Mouse (Mus musculus) cortical plate, adult 2 months (tissue): ENCODE measurements around the gene Mdn1. TPM values are rescaled to one million over a fixed set of nuclear protein-coding genes. Genes with fewer than 3 reads are reported as not detected.
A peak's percentile ranks its signal among the peaks of the same experiment; 100 is the strongest.

Source experiments
- H3K27ac ChIP-seq: fragments of 200-500 bp; 2 replicates; pipeline ENCODE4 v1.5.1; 2012; ENCODE audit warnings: low read length, control low read depth, inconsistent platforms; ENCODE audit not compliant: insufficient read depth
- H3K4me1 ChIP-seq: fragments of 200-500 bp; 2 replicates; pipeline ENCODE4 v1.6.1; 2011; ENCODE audit warnings: low read length; ENCODE audit not compliant: control insufficient read depth, insufficient read depth
- H3K4me3 ChIP-seq: fragments of 200-500 bp; 2 replicates; pipeline ENCODE4 v1.5.1; 2011; ENCODE audit warnings: mild to moderate bottlenecking, low read length, control low read depth; ENCODE audit not compliant: insufficient read depth
- CTCF ChIP-seq: fragments of 200-500 bp; IDR thresholded peaks from 2 replicates; pipeline ENCODE4 v1.5.1; 2011; ENCODE audit warnings: mild to moderate bottlenecking, control low read depth, low read length; ENCODE audit not compliant: insufficient read depth; ENCODE audit errors: extremely low read depth
- POLR2A ChIP-seq: fragments of 200-500 bp; IDR thresholded peaks from 2 replicates; pipeline ENCODE4 v1.6.1; 2011; ENCODE audit warnings: mild to moderate bottlenecking, low read length, control low read depth; ENCODE audit not compliant: insufficient read depth; ENCODE audit errors: extremely low read depth
- polyA plus RNA-seq: library from polyadenylated mRNA; depleted of rRNA; stranded (reverse); fragments of >200 nt; gene quantifications from 2 replicates; pipeline ENCODE4 v1.2.3, GENCODE M21; 2012

Mdn1 gene
- polyA plus RNA-seq, 1 experiment: 37.3 TPM

GRCm38 (mm10) chr4:32677471-32677870 is 20.6 kb downstream of the Mdn1 start:
- H3K27ac ChIP-seq: no peak overlapping the region
- no peak for TF ChIP-seq CTCF
- TF ChIP-seq POLR2A: no peak
- H3K4me3 ChIP-seq: no peak overlapping the region
- H3K4me1 ChIP-seq: no peaks in the 10 kb centered on the region

GRCm38 (mm10) chr4:32680843-32681242 is 23.9 kb downstream of the Mdn1 start:
- Histone ChIP-seq H3K4me1 (no peaks in the 10 kb centered on the region), H3K4me3 (no peak overlapping the region), H3K27ac (no peak overlapping the region)
- no peak for TF ChIP-seq POLR2A
- no peak for TF ChIP-seq CTCF

GRCm38 (mm10) chr4:32682471-32682870 is 25.6 kb downstream of the Mdn1 start:
- no peak overlapping the region for H3K27ac ChIP-seq
- no peak overlapping the region for H3K4me3 ChIP-seq
- no peaks in the 10 kb centered on the region for H3K4me1 ChIP-seq
- TF ChIP-seq POLR2A (no peak), CTCF (no peak)

- H3K27ac ChIP-seq: no peak overlapping the region
- H3K4me1 ChIP-seq: no peaks in the 10 kb centered on the region
- H3K4me3 ChIP-seq: no peak overlapping the region
- TF ChIP-seq POLR2A (no peak), CTCF (no peak)
Measured at GRCm38 (mm10) chr4:32683061-32683582, 26.2 kb downstream of the Mdn1 start.

GRCm38 (mm10) chr4:32717733-32718132 is 60.8 kb downstream of the Mdn1 start:
- Histone ChIP-seq H3K27ac (no peak overlapping the region), H3K4me1 (no peaks in the 10 kb centered on the region), H3K4me3 (no peak overlapping the region)
- no peak for TF ChIP-seq CTCF
- no peak for TF ChIP-seq POLR2A

- 0 out of 2 replicates have a peak, but pooled peaks cover 2% of the 10 kb centered on the region for H3K4me1 ChIP-seq
- H3K4me3 ChIP-seq: no peak overlapping the region
- TF ChIP-seq CTCF (0 out of 2 replicates have a peak, but pooled peaks have one; percentile 13), POLR2A (no peak)
- no peak overlapping the region for H3K27ac ChIP-seq
Measured at GRCm38 (mm10) chr4:32745394-32745793, 88.5 kb downstream of the Mdn1 start.

- no peak overlapping the region for H3K27ac ChIP-seq
- H3K4me1 ChIP-seq: 0 out of 2 replicates have a peak, but pooled peaks cover 2% of the 10 kb centered on the region
- no peak for TF ChIP-seq CTCF
- no peak for TF ChIP-seq POLR2A
- no peak overlapping the region for H3K4me3 ChIP-seq
Measured at GRCm38 (mm10) chr4:32748396-32748795, 91.5 kb downstream of the Mdn1 start.

GRCm38 (mm10) chr4:32750711-32751110 is 93.8 kb downstream of the Mdn1 start:
- TF ChIP-seq CTCF (no peak), POLR2A (no peak)
- Histone ChIP-seq H3K4me1 (0 out of 2 replicates have a peak, but pooled peaks cover 2% of the 10 kb centered on the region), H3K27ac (no peak overlapping the region), H3K4me3 (no peak overlapping the region)

GRCm38 (mm10) chr4:32757430-32757829 is 100.5 kb downstream of the Mdn1 start:
- Histone ChIP-seq H3K4me3 (no peak overlapping the region), H3K4me1 (no peaks in the 10 kb centered on the region), H3K27ac (no peak overlapping the region)
- TF ChIP-seq POLR2A: no peak
- TF ChIP-seq CTCF: no peak

- no peak overlapping the region for H3K27ac ChIP-seq
- no peak overlapping the region for H3K4me3 ChIP-seq
- TF ChIP-seq POLR2A: no peak
- TF ChIP-seq CTCF: no peak
- no peaks in the 10 kb centered on the region for H3K4me1 ChIP-seq
Measured at GRCm38 (mm10) chr4:32767471-32767870, 110.6 kb downstream of the Mdn1 start.
